Mouse (Mus musculus) forebrain, postnatal 0 days (tissue): ENCODE measurements around the gene Wwc2. TPM values are rescaled to one million over a fixed set of nuclear protein-coding genes. Genes with fewer than 3 reads are reported as not detected.
A peak's percentile ranks its signal among the peaks of the same experiment; 100 is the strongest.

ENCODE experiments used
- ATAC-seq: fragments of 200-750 bp; cut with Nextera tagmentation; 2 replicates; pipeline ENCODE4 v1.8.0; 2017; ENCODE audit warnings: mild to moderate bottlenecking, moderate library complexity
- DNase-seq: peaks from one replicate; pipeline ENCODE4 v3.0.0-alpha.2; 2015
- H3K27ac ChIP-seq: fragments of 300-500 bp; sonication (generic); 2 replicates; pipeline ENCODE4 v1.5.1; 2014; ENCODE audit warnings: low read depth, mild to moderate bottlenecking, antibody characterized with exemption, low read length, moderate library complexity, mixed read lengths
- H3K27me3 ChIP-seq: fragments of 300-500 bp; sonication (generic); 2 replicates; pipeline ENCODE4 v1.6.1; 2014; ENCODE audit warnings: mild to moderate bottlenecking, low read length, mixed read lengths; ENCODE audit not compliant: insufficient read depth
- H3K36me3 ChIP-seq: fragments of 300-500 bp; sonication (generic); 2 replicates; pipeline ENCODE4 v1.6.1; 2014; ENCODE audit warnings: mild to moderate bottlenecking, moderate library complexity; ENCODE audit not compliant: insufficient read depth
- H3K4me1 ChIP-seq: fragments of 300-500 bp; sonication (generic); 2 replicates; pipeline ENCODE4 v1.6.1; 2014; ENCODE audit warnings: antibody characterized with exemption; ENCODE audit not compliant: insufficient read depth
- H3K4me2 ChIP-seq: fragments of 300-500 bp; sonication (generic); 2 replicates; pipeline ENCODE4 v1.6.1; 2014; ENCODE audit warnings: low read depth, mild to moderate bottlenecking, moderate library complexity
- H3K4me3 ChIP-seq: fragments of 300-500 bp; sonication (generic); 2 replicates; pipeline ENCODE4 v1.5.1; 2014; ENCODE audit warnings: low read depth, low read length, mixed read lengths
- H3K9ac ChIP-seq: fragments of 300-500 bp; sonication (generic); 2 replicates; pipeline ENCODE4 v1.6.1; 2014; ENCODE audit warnings: mild to moderate bottlenecking
- H3K9me3 ChIP-seq: fragments of 300-500 bp; sonication (generic); 2 replicates; pipeline ENCODE4 v1.6.1; 2016; ENCODE audit warnings: low read length
- CTCF ChIP-seq: sonication (generic); IDR thresholded peaks from 2 replicates; pipeline ENCODE4 v1.5.1; 2016; ENCODE audit warnings: antibody characterized with exemption, control low read depth, low read depth
- WGBS: fragments of 180-500 bp; shearing (Covaris S2); extraction: QIAGEN DNeasy Blood & Tissue Kit; methylation state at CpG from one replicate; pipeline ENCODE4 v1.1.7; 2014; 5-methylcytosine and 5-hydroxymethylcytosine counted together
- polyA plus RNA-seq: library from polyadenylated mRNA; unstranded; fragments of >200 nt; fragmentation: Nextera tagmentation; extraction: Ambion mirVana; gene quantifications from 2 replicates; pipeline ENCODE4 v1.2.1, GENCODE M21; 2015
- total RNA-seq: library from RNA; depleted of rRNA; stranded (reverse); fragments of >200 nt; gene quantifications from 2 replicates; pipeline ENCODE4 v1.2.3, GENCODE M21; 2014

The Wwc2 gene
- total and polyA plus RNA-seq, 2 experiments from 2014 or later = 4.7 to 8.4 TPM

- Histone ChIP-seq H3K9ac (no peak overlapping the region), H3K36me3 (no peaks in the 10 kb centered on the region), H3K4me3 (no peak overlapping the region), H3K4me2 (no peak overlapping the region), H3K27me3 (no peaks in the 10 kb centered on the region), H3K9me3 (no peaks in the 10 kb centered on the region), H3K4me1 (peaks cover 4% of the 10 kb centered on the region; the same call in 1 of the 2 replicates), H3K27ac (no peak overlapping the region)
- ATAC-seq (no peak), DNase-seq (no peak)
- TF ChIP-seq CTCF = no peak
- 84% methylated on average over 10 of the region's 10 CpGs for WGBS
Measured at GRCm38 (mm10) chr8:47939933-47940870, 50.5 kb downstream of the Wwc2 start.

GRCm38 (mm10) chr8:47939217-47939616 is 51.5 kb downstream of the Wwc2 start:
- no peaks in the 10 kb centered on the region for H3K36me3 ChIP-seq
- H3K4me1 ChIP-seq = peaks cover 4% of the 10 kb centered on the region; the same call in 1 of the 2 replicates
- no peak overlapping the region for H3K4me3 ChIP-seq
- ATAC-seq = no peak
- no peaks in the 10 kb centered on the region for H3K9me3 ChIP-seq
- WGBS = 84% methylated on average over 7 of the region's 7 CpGs
- H3K4me2 ChIP-seq = no peak overlapping the region
- DNase-seq = no peak
- no peak overlapping the region for H3K27ac ChIP-seq
- no peak overlapping the region for H3K9ac ChIP-seq
- TF ChIP-seq CTCF = no peak
- H3K27me3 ChIP-seq = no peaks in the 10 kb centered on the region; the same call in 1 of the 2 replicates

- Histone ChIP-seq H3K27ac (no peak overlapping the region), H3K27me3 (no peaks in the 10 kb centered on the region; the same call in 1 of the 2 replicates), H3K9ac (no peak overlapping the region), H3K4me1 (peaks cover 10% of the 10 kb centered on the region), H3K4me2 (no peak overlapping the region), H3K36me3 (no peaks in the 10 kb centered on the region), H3K9me3 (no peaks in the 10 kb centered on the region), H3K4me3 (no peak overlapping the region)
- no peak for TF ChIP-seq CTCF
- no peak for ATAC-seq
- 14% methylated on average over 9 of the region's 9 CpGs for WGBS
- DNase-seq = no peak
Measured at GRCm38 (mm10) chr8:47936386-47936785, 54.3 kb downstream of the Wwc2 start.

GRCm38 (mm10) chr8:47935461-47935860 is 55.3 kb downstream of the Wwc2 start:
- H3K4me1 ChIP-seq = peaks cover 10% of the 10 kb centered on the region
- no peak for ATAC-seq
- H3K4me2 ChIP-seq = no peak overlapping the region
- WGBS = 83% methylated on average over 5 of the region's 5 CpGs
- TF ChIP-seq CTCF = no peak
- no peak overlapping the region for H3K4me3 ChIP-seq
- H3K9ac ChIP-seq = no peak overlapping the region
- no peaks in the 10 kb centered on the region; the same call in 1 of the 2 replicates for H3K27me3 ChIP-seq
- H3K27ac ChIP-seq = no peak overlapping the region
- DNase-seq = no peak
- no peaks in the 10 kb centered on the region for H3K9me3 ChIP-seq
- no peaks in the 10 kb centered on the region for H3K36me3 ChIP-seq

- Histone ChIP-seq H3K4me2 (no peak overlapping the region), H3K4me3 (no peak overlapping the region), H3K4me1 (peaks cover 10% of the 10 kb centered on the region), H3K36me3 (no peaks in the 10 kb centered on the region), H3K9me3 (no peaks in the 10 kb centered on the region), H3K27me3 (no peaks in the 10 kb centered on the region; the same call in 1 of the 2 replicates), H3K9ac (no peak overlapping the region), H3K27ac (no peak overlapping the region)
- no peak for TF ChIP-seq CTCF
- no peak for DNase-seq
- WGBS = 94% methylated on average over 3 of the region's 3 CpGs
- ATAC-seq = no peak
Measured at GRCm38 (mm10) chr8:47933087-47933486, 57.6 kb downstream of the Wwc2 start.

GRCm38 (mm10) chr8:47932028-47932790 is 58.5 kb downstream of the Wwc2 start:
- 0 out of 2 replicates have a peak overlapping the region, but pooled peaks have one; percentile 3 for H3K4me2 ChIP-seq
- TF ChIP-seq CTCF = 0 out of 2 replicates have a peak, but pooled peaks have one; percentile 12
- H3K27ac ChIP-seq = no peak overlapping the region
- peak; percentile 46 for DNase-seq
- H3K4me1 ChIP-seq = peaks cover 10% of the 10 kb centered on the region
- no peaks in the 10 kb centered on the region; the same call in 1 of the 2 replicates for H3K27me3 ChIP-seq
- H3K9me3 ChIP-seq = no peaks in the 10 kb centered on the region
- no peaks in the 10 kb centered on the region for H3K36me3 ChIP-seq
- no peak overlapping the region for H3K4me3 ChIP-seq
- ATAC-seq = peak; percentile 50
- H3K9ac ChIP-seq = no peak overlapping the region
- WGBS = 51% methylated on average over 16 of the region's 16 CpGs
